In genomic region chr6:54811546-54812250, GRCm38 (mm10) we compare ENCODE assay signal across 9 mouse cellular contexts. TPM values are rescaled to one million over a fixed set of nuclear protein-coding genes. Genes with fewer than 3 reads are reported as not detected.
DNase-seq lines count a peak whose midpoint lies in the region; ATAC-seq and TF ChIP-seq lines count a peak whose summit lies in the region.
"Had no signal": no experiment of that assay in that cellular context is flagged by ENCODE, and none has a peak within 500 bp of the region (broad histone marks: within the 10 kb centered on the region; RNA-seq: fewer than 3 reads in every experiment).

No protein-coding gene starts in this region.

- DNase-seq in hindbrain, embryonic 10.5 days (ENCODE audit: low spot score): no peak
- DNase-seq in adrenal gland, postnatal 36 days: peak; percentile 72 to 76
- peak; percentile 66 to 78 for DNase-seq in frontal cortex, postnatal 36 days (ENCODE audit: low spot score in 2 of 2)
- DNase-seq in kidney, adult 2 months: peak; percentile 91
- no peak for DNase-seq in liver, embryonic 13.5 days
- DNase-seq in right cerebral cortex, adult 18-20 months: peak; percentile 77
- DNase-seq in retina, embryonic 14.5 days (ENCODE audit: low spot score): no peak

- no peak overlapping the region for H3K4me3 ChIP-seq in hindbrain, embryonic 15.5 days
- no peak overlapping the region for H3K4me3 ChIP-seq in hindbrain, embryonic 10.5 days
- H3K4me3 ChIP-seq in kidney, adult 2 months (ENCODE audit: insufficient read depth, low read depth, low read length): no peak overlapping the region
- H3K4me3 ChIP-seq in liver, embryonic 13.5 days (replicated peaks): no peak overlapping the region

- H3K36me3 ChIP-seq in hindbrain, embryonic 15.5 days: no peaks in the 10 kb centered on the region
- H3K36me3 ChIP-seq in hindbrain, embryonic 10.5 days: no peaks in the 10 kb centered on the region
- no peaks in the 10 kb centered on the region for H3K36me3 ChIP-seq in kidney, adult 2 months (ENCODE audit: control insufficient read depth, insufficient read depth, low read length)
- H3K36me3 ChIP-seq in liver, embryonic 13.5 days: no peaks in the 10 kb centered on the region

- H3K4me1 ChIP-seq in hindbrain, embryonic 15.5 days (replicated peaks): peaks cover 22% of the 10 kb centered on the region
- H3K4me1 ChIP-seq in hindbrain, embryonic 10.5 days (replicated peaks): peaks cover 6% of the 10 kb centered on the region; the same call in 1 of the 2 replicates
- H3K4me1 ChIP-seq in kidney, adult 2 months (ENCODE audit: control insufficient read depth, insufficient read depth, low read length): peaks cover 30% of the 10 kb centered on the region
- H3K4me1 ChIP-seq in liver, embryonic 13.5 days (replicated peaks): peaks cover 17% of the 10 kb centered on the region

- 0 out of 2 replicates have a peak overlapping the region, but pooled peaks have one; percentile 1 for H3K4me2 ChIP-seq in hindbrain, embryonic 15.5 days
- no peak overlapping the region for H3K4me2 ChIP-seq in liver, embryonic 13.5 days

- TF ChIP-seq CTCF in kidney, adult 2 months (conservative IDR thresholded peaks at IDR 0.05; ENCODE audit: insufficient read depth, insufficient read length, low read depth, low read length): no peak

- no peaks in the 10 kb centered on the region for H3K27me3 ChIP-seq in hindbrain, embryonic 15.5 days
- H3K27me3 ChIP-seq in hindbrain, embryonic 10.5 days (ENCODE audit: insufficient read depth, poor library complexity, severe bottlenecking): peaks cover 8% of the 10 kb centered on the region; the same call in 1 of the 2 replicates
- no peaks in the 10 kb centered on the region for H3K27me3 ChIP-seq in kidney, adult 2 months (replicated peaks; ENCODE audit: control insufficient read depth, insufficient read depth, low read length)
- no peaks in the 10 kb centered on the region for H3K27me3 ChIP-seq in liver, embryonic 13.5 days
- H3K27me3 ChIP-seq: Patski had no signal

- ATAC-seq in hindbrain, embryonic 15.5 days (ENCODE audit: low FRiP score, low read depth): no peak; the same call in 1 of the 2 replicates
- ATAC-seq in liver, embryonic 13.5 days (ENCODE audit: low read depth): no peak
- ATAC-seq: Patski had no signal

- H3K27ac ChIP-seq in hindbrain, embryonic 15.5 days (replicated peaks): peak overlapping the region; percentile 57
- no peak overlapping the region for H3K27ac ChIP-seq in hindbrain, embryonic 10.5 days
- H3K27ac ChIP-seq in kidney, adult 2 months (ENCODE audit: insufficient read depth, low read depth, low read length): peak overlapping the region; percentile 77
- peak overlapping the region; percentile 2; the same call in 1 of the 2 replicates for H3K27ac ChIP-seq in liver, embryonic 13.5 days

- WGBS in hindbrain, embryonic 15.5 days: 53% methylated on average over 11 of the region's 11 CpGs
- WGBS in hindbrain, embryonic 10.5 days: 87% methylated on average over 11 of the region's 11 CpGs
- WGBS in kidney, adult 2 months: 33% methylated on average over 11 of the region's 11 CpGs
- WGBS in liver, embryonic 13.5 days (ENCODE audit: insufficient replicate concordance): 42% methylated on average over 11 of the region's 11 CpGs

- no peaks in the 10 kb centered on the region for H3K9me3 ChIP-seq in hindbrain, embryonic 15.5 days
- H3K9me3 ChIP-seq in hindbrain, embryonic 10.5 days: no peaks in the 10 kb centered on the region
- no peaks in the 10 kb centered on the region for H3K9me3 ChIP-seq in liver, embryonic 13.5 days (replicated peaks)

- no peak overlapping the region for H3K9ac ChIP-seq in hindbrain, embryonic 15.5 days
- no peak overlapping the region for H3K9ac ChIP-seq in liver, embryonic 13.5 days

- TF ChIP-seq POLR2A in kidney, adult 2 months (IDR thresholded peaks at IDR 0.05; ENCODE audit: low read depth, low read length): no peak

RNA-seq across cellular contexts. Expression of gene Znrf2, which starts 5.0 kb away (rescaled TPM):
- 4.7 and 5.5 TPM in 2 replicates for polyA plus RNA-seq in hindbrain, embryonic 15.5 days (2015; fragmentation: Nextera tagmentation; extraction: Ambion mirVana)
- 2.0 TPM in 2 replicates for polyA plus RNA-seq in hindbrain, embryonic 10.5 days (2016; fragmentation: Nextera tagmentation; extraction: Ambion mirVana)
- total RNA-seq in adrenal gland, postnatal 36 days (2021): 10 to 100 TPM; 36.9 to 53.2 TPM
- polyA plus RNA-seq in kidney, adult 2 months (2012; rRNA removed): 17.0 and 18.1 TPM in 2 replicates
- polyA plus RNA-seq in liver, embryonic 13.5 days (2015; fragmentation: Nextera tagmentation; extraction: Ambion mirVana): 2.4 and 2.7 TPM in 2 replicates

Comparison
In these comparisons a context has a peak if more than half of its experiments do, and no peak if none do; other contexts are left out.
1. DNase-seq: peak in adrenal gland, postnatal 36 days (2 of 2), frontal cortex, postnatal 36 days (2 of 2), kidney, adult 2 months (single experiment) and right cerebral cortex, adult 18-20 months (single experiment); none in hindbrain, embryonic 10.5 days (single experiment), liver, embryonic 13.5 days (single experiment) and retina, embryonic 14.5 days (single experiment).